Mouse (Mus musculus) natural killer cell, adult 2 months (primary cell): ENCODE data around the gene Ints1.
A peak's percentile ranks its signal among the peaks of the same experiment; 100 is the strongest.

Experiments
- DNase-seq, 2 experiments: peaks; one replicate each; pipeline ENCODE4 v3.0.0; 2022; ENCODE audit warnings: low spot score in 2 of 2

The Ints1 gene

GRCm38 (mm10) chr5:139718540-139718939, 56.9 kb downstream of the Ints1 start:
- DNase-seq, result no peak

GRCm38 (mm10) chr5:139717723-139718122, 57.8 kb downstream of the Ints1 start:
- peak in 1 of 2 experiments; percentile 17 for DNase-seq

- no peak for DNase-seq
Observed at GRCm38 (mm10) chr5:139706496-139706895, 69.0 kb downstream of the Ints1 start.

GRCm38 (mm10) chr5:139702905-139703304, 72.6 kb downstream of the Ints1 start:
- DNase-seq, result peak in 1 of 2 experiments; percentile 20

GRCm38 (mm10) chr5:139702236-139702635, 73.2 kb downstream of the Ints1 start:
- no peak for DNase-seq
